Mouse (Mus musculus) left cerebral cortex, adult 2 months (tissue): ENCODE measurements around the gene Ap1b1. TPM values are rescaled to one million over a fixed set of nuclear protein-coding genes. Genes with fewer than 3 reads are reported as not detected.
A peak's percentile ranks its signal among the peaks of the same experiment; 100 is the strongest.

Experiments used
- DNase-seq, 2 experiments: peaks; one replicate each; pipeline ENCODE4 v3.0.0; 2021 to 2022; ENCODE audit warnings: low spot score in 2 of 2, mixed read lengths in 1 of 2; ENCODE audit errors: extremely low spot score in 1 of 2
- H3K27ac ChIP-seq: fragments of 200-600 bp; 2 replicates; pipeline ENCODE4 v1.8.1; 2022
- H3K4me3 ChIP-seq: fragments of 200-600 bp; 2 replicates; pipeline ENCODE4 v1.8.1; 2022
- CTCF ChIP-seq: fragments of 200-600 bp; IDR thresholded peaks from 2 replicates; pipeline ENCODE4 v1.8.1; 2022; ENCODE audit warnings: antibody characterized with exemption, mild to moderate bottlenecking, moderate library complexity
- intact Hi-C: fragments of 180-260 bp; cut with DNase I; formaldehyde crosslinking; loops from one replicate; pipeline ENCODE4 v1.15.1; 2025
- total RNA-seq, 2 experiments: library from RNA; stranded (reverse); gene quantifications; 2 replicates each; pipeline ENCODE4 v1.2.3; 2021

The Ap1b1 gene
- total RNA-seq, 2 experiments from 2014 or later = 156 to 177 TPM

- Histone ChIP-seq H3K4me3 (no peak overlapping the region), H3K27ac (no peak overlapping the region; the same call in 1 of the 2 replicates)
- no peak for DNase-seq
- TF ChIP-seq CTCF = no peak
- intact Hi-C loops = no loop called here
Measured at GRCm38 (mm10) chr11:4989187-4989586, 2.6 kb downstream of the Ap1b1 start.

DNA sequence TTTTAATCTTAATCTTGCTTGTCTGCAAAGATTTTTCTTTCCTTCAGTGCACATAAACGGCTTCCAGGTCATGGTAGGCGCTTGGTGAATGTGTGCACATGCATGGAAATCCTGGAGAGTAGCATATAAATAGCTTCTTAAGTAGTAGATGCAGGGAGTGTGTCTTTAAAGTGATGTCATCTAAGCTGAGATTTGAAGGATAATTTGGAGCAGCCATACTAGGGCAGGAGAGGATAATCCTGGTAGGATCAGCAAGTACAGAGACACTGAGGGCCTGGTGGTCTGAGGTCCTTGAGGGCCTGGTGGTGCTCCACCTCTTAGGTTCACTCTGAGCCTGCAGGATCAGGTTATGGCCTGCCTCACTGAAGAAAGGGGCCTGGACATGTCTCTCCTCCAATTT is 5.8 kb downstream of the Ap1b1 start:
- H3K27ac ChIP-seq = no peak overlapping the region
- no peak for TF ChIP-seq CTCF
- intact Hi-C loops = no loop called here
- no peak overlapping the region for H3K4me3 ChIP-seq
- no peak for DNase-seq

- H3K4me3 ChIP-seq = no peak overlapping the region
- no peak overlapping the region for H3K27ac ChIP-seq
- DNase-seq = no peak
- no peak for TF ChIP-seq CTCF
- intact Hi-C loops = no loop called here
Measured at GRCm38 (mm10) chr11:4995676-4996075, 9.1 kb downstream of the Ap1b1 start.

- no peak for TF ChIP-seq CTCF
- DNase-seq = no peak
- intact Hi-C loops = no loop called here
- no peak overlapping the region for H3K27ac ChIP-seq
- no peak overlapping the region for H3K4me3 ChIP-seq
Measured at GRCm38 (mm10) chr11:4996621-4997199, 10.1 kb downstream of the Ap1b1 start.

- no peak overlapping the region for H3K27ac ChIP-seq
- intact Hi-C loops = no loop called here
- no peak for DNase-seq
- TF ChIP-seq CTCF = peak; percentile 29; the same call in 1 of the 2 replicates
- H3K4me3 ChIP-seq = no peak overlapping the region
Measured at GRCm38 (mm10) chr11:4998352-4998751, 11.7 kb downstream of the Ap1b1 start.

DNA sequence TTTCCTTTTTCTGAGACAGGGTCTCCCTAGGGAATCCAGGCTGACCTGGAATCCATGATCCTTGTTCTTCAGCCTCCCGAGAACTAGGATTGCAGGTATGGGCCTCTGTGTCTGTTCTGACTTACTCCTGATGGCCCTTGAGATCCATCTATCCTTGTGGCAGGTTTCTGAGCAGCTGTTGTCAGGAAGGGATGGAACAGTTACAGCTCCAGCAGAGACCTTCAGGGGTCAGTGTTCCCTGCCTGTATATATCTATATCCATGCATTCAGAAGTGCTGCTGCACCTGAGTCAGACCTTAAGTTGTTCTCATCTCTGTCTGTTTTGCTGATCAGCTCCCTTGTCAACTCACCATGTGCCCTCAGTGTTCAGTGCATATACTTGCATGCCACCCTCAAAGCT is 12.1 kb downstream of the Ap1b1 start:
- no peak for DNase-seq
- Histone ChIP-seq H3K27ac (no peak overlapping the region), H3K4me3 (no peak overlapping the region)
- intact Hi-C loops = no loop called here
- no peak for TF ChIP-seq CTCF

- intact Hi-C loops = no loop called here
- Histone ChIP-seq H3K4me3 (no peak overlapping the region), H3K27ac (no peak overlapping the region)
- TF ChIP-seq CTCF = no peak
- no peak for DNase-seq
Measured at GRCm38 (mm10) chr11:5000241-5000640, 13.6 kb downstream of the Ap1b1 start.

DNA sequence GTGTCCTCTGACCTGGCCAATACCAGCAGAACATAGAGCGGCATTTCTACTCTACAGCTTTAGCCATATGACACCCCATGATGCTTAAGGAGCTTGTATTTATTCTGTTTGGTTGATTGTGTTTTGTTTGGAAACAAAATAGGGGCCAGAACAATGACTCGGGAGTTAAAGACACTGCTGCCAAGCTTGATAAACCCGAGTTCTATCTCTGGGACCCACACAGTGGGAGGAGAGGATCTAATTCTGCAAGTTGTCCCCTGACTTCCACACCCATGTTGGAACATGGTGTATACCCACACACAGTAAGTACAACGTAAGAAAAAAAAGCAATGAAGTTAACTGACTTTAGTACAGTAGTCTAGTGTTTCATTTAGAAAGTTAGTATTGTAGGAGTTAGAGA is 16.2 kb downstream of the Ap1b1 start:
- intact Hi-C loops = no loop called here
- no peak for DNase-seq
- no peak for TF ChIP-seq CTCF
- no peak overlapping the region for H3K4me3 ChIP-seq
- H3K27ac ChIP-seq = no peak overlapping the region

DNA sequence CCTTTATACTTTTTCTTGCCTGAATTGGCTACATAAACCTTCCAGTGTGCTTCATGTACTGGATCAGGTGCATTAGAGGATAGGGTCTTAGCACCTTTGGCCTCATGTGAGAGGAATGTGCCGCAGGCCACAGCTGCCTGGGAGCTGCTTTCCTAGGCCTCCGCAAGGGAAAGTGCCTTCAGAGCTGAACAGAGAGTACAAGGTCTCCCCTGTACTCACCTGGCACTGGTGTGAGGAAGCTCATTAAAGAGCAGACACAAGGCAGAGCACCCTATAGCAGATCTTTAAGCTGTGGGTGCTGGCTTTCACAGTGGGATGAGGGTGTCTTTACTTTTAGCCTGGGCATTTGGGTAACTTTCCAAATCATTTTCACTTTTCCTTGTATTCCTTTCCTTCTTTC is 18.9 kb downstream of the Ap1b1 start:
- TF ChIP-seq CTCF = no peak
- intact Hi-C loops = no loop called here
- no peak for DNase-seq

GRCm38 (mm10) chr11:5007186-5007585 is 20.6 kb downstream of the Ap1b1 start:
- H3K4me3 ChIP-seq = no peak overlapping the region
- DNase-seq = no peak
- no peak for TF ChIP-seq CTCF
- intact Hi-C loops = no loop called here
- no peak overlapping the region for H3K27ac ChIP-seq

More for the DNA sequence above, 18.9 kb downstream of the Ap1b1 start:
- Histone ChIP-seq H3K27ac (no peak overlapping the region), H3K4me3 (no peak overlapping the region)

DNA sequence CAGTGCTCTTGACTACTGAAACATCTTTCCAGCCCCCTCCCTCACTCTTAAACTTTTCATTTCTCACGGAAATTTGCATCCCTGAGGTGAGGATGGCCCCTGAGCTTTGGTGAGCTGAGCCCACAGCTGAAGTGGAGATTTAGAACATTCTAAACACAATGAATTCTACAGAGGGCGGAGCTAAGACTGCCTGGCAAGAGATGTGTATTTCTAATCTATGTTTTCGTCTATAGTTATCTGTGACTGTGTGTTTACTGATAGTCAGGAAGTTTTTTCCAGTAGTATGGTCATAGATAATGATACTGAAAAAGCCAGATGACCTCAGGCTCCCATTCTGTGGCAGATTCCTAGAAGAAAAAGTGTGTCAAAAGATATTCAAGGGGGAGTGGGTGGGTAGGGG is 22.2 kb downstream of the Ap1b1 start:
- no peak for DNase-seq
- Histone ChIP-seq H3K4me3 (no peak overlapping the region), H3K27ac (peak overlapping the region; percentile 47; the same call in 1 of the 2 replicates)
- intact Hi-C loops = no loop called here
- TF ChIP-seq CTCF = no peak

DNA sequence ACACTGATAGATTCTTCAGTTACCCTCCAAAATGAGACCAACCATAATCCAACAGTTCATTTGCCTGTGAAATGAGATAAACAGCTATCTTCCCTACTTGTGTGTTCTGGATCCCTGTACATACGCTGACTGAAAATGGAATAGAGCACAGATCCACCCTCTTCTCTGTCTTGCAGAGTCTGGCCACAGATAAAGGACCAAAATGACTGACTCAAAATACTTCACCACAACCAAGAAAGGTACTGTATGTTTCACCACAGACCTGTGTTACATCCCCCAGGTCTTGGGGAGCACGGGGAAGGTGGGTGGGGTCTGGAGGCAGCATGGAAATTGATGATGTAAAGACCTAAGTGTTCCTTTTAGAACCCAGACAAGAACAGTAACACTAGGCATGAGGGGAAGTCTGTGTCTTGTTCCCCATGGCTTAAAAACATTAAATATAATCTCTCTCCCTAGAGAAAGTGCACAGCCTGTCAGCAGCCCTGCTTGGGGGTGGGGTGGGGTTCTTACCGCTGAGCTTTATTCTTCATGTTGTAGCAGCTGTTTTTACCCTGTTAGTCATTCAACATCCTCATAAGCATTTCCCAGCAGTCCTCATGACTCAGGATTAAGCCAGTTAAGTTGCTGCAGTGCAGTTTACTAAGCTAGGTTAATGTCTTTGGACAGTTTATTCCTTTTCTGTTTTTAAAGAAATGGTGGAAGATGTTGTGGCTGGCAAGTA is 22.9 kb downstream of the Ap1b1 start:
- DNase-seq = no peak
- intact Hi-C loops = no loop called here
- Histone ChIP-seq H3K4me3 (no peak overlapping the region), H3K27ac (peak overlapping the region; percentile 47)
- TF ChIP-seq CTCF = no peak

DNA sequence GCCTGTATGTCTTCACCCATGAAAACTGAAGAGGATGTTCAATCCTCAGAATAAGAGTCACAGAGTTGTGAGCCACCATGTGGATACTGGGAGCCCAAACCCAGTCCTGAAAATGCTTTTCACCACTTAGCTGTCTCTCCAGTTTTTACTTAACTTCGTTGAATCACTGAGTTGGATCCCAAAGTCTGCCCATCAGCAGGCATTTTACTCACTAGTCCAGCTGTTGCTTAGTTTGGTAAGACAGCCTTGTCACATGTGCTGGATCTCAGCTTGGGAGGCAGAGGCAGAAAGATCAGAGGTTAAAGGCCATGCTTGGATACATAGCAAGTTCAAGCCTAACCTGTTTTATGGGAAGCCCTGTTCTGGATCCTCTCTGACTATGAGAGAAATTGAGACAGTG is 23.6 kb downstream of the Ap1b1 start:
- intact Hi-C loops = no loop called here
- H3K27ac ChIP-seq = no peak overlapping the region
- TF ChIP-seq CTCF = no peak
- H3K4me3 ChIP-seq = no peak overlapping the region
- DNase-seq = no peak
